Mouse (Mus musculus) CH12.LX (cell line): ENCODE results near the gene Susd3. TPM values are rescaled to one million over a fixed set of nuclear protein-coding genes. Genes with fewer than 3 reads are reported as not detected.

Experiments used
- DNase-seq: peaks from one replicate; pipeline ENCODE4 v3.0.0-alpha.2; 2013; ENCODE audit errors: extremely low read depth
- H3K27ac ChIP-seq: 2 replicates; pipeline ENCODE4 v1.5.1; 2012; ENCODE audit warnings: low read depth, mild to moderate bottlenecking, control low read depth, moderate library complexity; ENCODE audit not compliant: insufficient read depth
- H3K27me3 ChIP-seq: replicated peaks from 2 replicates; pipeline ENCODE3; 2012; ENCODE audit warnings: inconsistent platforms
- H3K36me3 ChIP-seq, 2 experiments: replicated peaks in 1 of 2; 2 replicates each; pipeline versions ENCODE3 to v1.6.1; 2012; ENCODE audit warnings: inconsistent platforms in 1 of 2, low read length in 1 of 2, mild to moderate bottlenecking in 1 of 2, mixed read lengths in 1 of 2, moderate library complexity in 1 of 2; ENCODE audit not compliant: control insufficient read depth in 1 of 2, insufficient read depth in 1 of 2
- H3K4me1 ChIP-seq, 2 experiments: 2 replicates each; pipeline ENCODE4 v1.6.1; 2012; ENCODE audit warnings: inconsistent platforms in 1 of 2, moderate library complexity in 1 of 2; ENCODE audit not compliant: insufficient read depth in 2 of 2, control insufficient read depth in 1 of 2
- H3K4me2 ChIP-seq: 2 replicates; pipeline ENCODE4 v1.6.1; 2012; ENCODE audit warnings: low read depth, mild to moderate bottlenecking, control low read depth; ENCODE audit not compliant: poor library complexity, insufficient read depth, severe bottlenecking
- H3K4me3 ChIP-seq, 3 experiments: fragments of 150-350 bp in 1 of 3; sonication (generic) in 1 of 3; replicated peaks in 1 of 3; 2 replicates each; pipeline versions ENCODE3 to v1.5.1; 2011 to 2012; ENCODE audit warnings: low read depth in 2 of 3, low read length in 2 of 3, mild to moderate bottlenecking in 2 of 3, moderate library complexity in 2 of 3, control low read depth in 1 of 3, improper control_type of control experiment in 1 of 3, inconsistent platforms in 1 of 3, mixed read lengths in 1 of 3; ENCODE audit not compliant: poor library complexity in 1 of 3
- H3K79me2 ChIP-seq: replicated peaks from 2 replicates; pipeline ENCODE4 v1.6.1; 2012; ENCODE audit warnings: mild to moderate bottlenecking, moderate library complexity; ENCODE audit not compliant: control insufficient read depth, poor library complexity, insufficient read depth, severe bottlenecking; ENCODE audit errors: extremely low read depth
- H3K9ac ChIP-seq: 2 replicates; pipeline ENCODE4 v1.6.1; 2012; ENCODE audit warnings: low read depth, mild to moderate bottlenecking, control low read depth, moderate library complexity; ENCODE audit not compliant: insufficient read depth
- H3K9me3 ChIP-seq: replicated peaks from 2 replicates; pipeline ENCODE3; 2012; ENCODE audit warnings: low read length, inconsistent platforms, mixed read lengths
- BHLHE40 ChIP-seq: IDR thresholded peaks from 2 replicates; pipeline ENCODE4 v1.6.1; 2011; ENCODE audit warnings: mild to moderate bottlenecking, low read depth, low read length, improper control_type of control experiment
- CTCF ChIP-seq, 2 experiments: IDR thresholded peaks in 1 of 2; conservative IDR thresholded peaks in 1 of 2; 2 replicates each; pipeline ENCODE4 v1.5.1; 2011 to 2012; ENCODE audit warnings: low read depth in 2 of 2, low read length in 2 of 2, improper control_type of control experiment in 1 of 2, inconsistent platforms in 1 of 2, mild to moderate bottlenecking in 1 of 2, moderate library complexity in 1 of 2
- E2F4 ChIP-seq: IDR thresholded peaks from 2 replicates; pipeline ENCODE4 v1.6.1; 2011; ENCODE audit warnings: low read depth, low read length, improper control_type of control experiment; ENCODE audit not compliant: insufficient replicate concordance
- ELF1 ChIP-seq: IDR thresholded peaks from 2 replicates; pipeline ENCODE4 v1.6.1; 2014; ENCODE audit warnings: low read depth, mild to moderate bottlenecking, inconsistent platforms, low read length, improper control_type of control experiment
- EP300 ChIP-seq: IDR thresholded peaks from 2 replicates; pipeline ENCODE4 v1.6.1; 2011; ENCODE audit warnings: low read length, improper control_type of control experiment
- HCFC1 ChIP-seq: IDR thresholded peaks from 2 replicates; pipeline ENCODE4 v1.6.1; 2012; ENCODE audit warnings: low read depth, mild to moderate bottlenecking, inconsistent platforms, low read length, improper control_type of control experiment
- JUN ChIP-seq: IDR thresholded peaks from 2 replicates; pipeline ENCODE4 v1.6.1; 2011; ENCODE audit warnings: low read depth, mild to moderate bottlenecking, low read length, improper control_type of control experiment, moderate library complexity; ENCODE audit not compliant: insufficient read depth
- JUND ChIP-seq: conservative IDR thresholded peaks from 2 replicates; pipeline ENCODE4 v1.6.1; 2011; ENCODE audit warnings: low read depth, low read length, improper control_type of control experiment
- KAT2A ChIP-seq: IDR thresholded peaks from 2 replicates; pipeline ENCODE4 v1.6.1; 2012; ENCODE audit warnings: low read length, improper control_type of control experiment, inconsistent platforms; ENCODE audit not compliant: insufficient replicate concordance
- MAX ChIP-seq: IDR thresholded peaks from 2 replicates; pipeline ENCODE4 v1.6.1; 2011; ENCODE audit warnings: low read length, improper control_type of control experiment
- MAZ ChIP-seq: IDR thresholded peaks from 2 replicates; pipeline ENCODE4 v1.6.1; 2012; ENCODE audit warnings: low read depth, mild to moderate bottlenecking, inconsistent platforms, low read length, improper control_type of control experiment, moderate library complexity
- MXI1 ChIP-seq: IDR thresholded peaks from 2 replicates; pipeline ENCODE4 v1.6.1; 2011; ENCODE audit warnings: mild to moderate bottlenecking, low read depth, low read length, improper control_type of control experiment
- MYC ChIP-seq: IDR thresholded peaks from 2 replicates; pipeline ENCODE4 v1.6.1; 2011; ENCODE audit warnings: low read depth, mild to moderate bottlenecking, improper control_type of control experiment, low read length
- NELFE ChIP-seq: IDR thresholded peaks from 2 replicates; pipeline ENCODE4 v1.6.1; 2011; ENCODE audit warnings: low read depth, low read length, improper control_type of control experiment
- PAX5 ChIP-seq: IDR thresholded peaks from 2 replicates; pipeline ENCODE4 v1.6.1; 2012; ENCODE audit warnings: low read length, inconsistent platforms, mixed read lengths
- POLR2A ChIP-seq: IDR thresholded peaks from 2 replicates; pipeline ENCODE4 v1.6.1; 2011; ENCODE audit warnings: low read depth, mild to moderate bottlenecking, improper control_type of control experiment, low read length
- POLR2AphosphoS2 ChIP-seq: IDR thresholded peaks from 2 replicates; pipeline ENCODE4 v1.6.1; 2011; ENCODE audit warnings: low read depth, low read length, improper control_type of control experiment
- SIN3A ChIP-seq: IDR thresholded peaks from 2 replicates; pipeline ENCODE4 v1.6.1; 2012; ENCODE audit warnings: low read length, improper control_type of control experiment, inconsistent platforms
- SMC3 ChIP-seq: IDR thresholded peaks from 2 replicates; pipeline ENCODE4 v1.6.1; 2011; ENCODE audit warnings: low read depth, low read length, improper control_type of control experiment
- TBP ChIP-seq: conservative IDR thresholded peaks from 2 replicates; pipeline ENCODE4 v1.6.1; 2011; ENCODE audit warnings: low read depth, low read length, improper control_type of control experiment
- TCF12 ChIP-seq: IDR thresholded peaks from 2 replicates; pipeline ENCODE4 v1.6.1; 2014; ENCODE audit warnings: low read depth, mild to moderate bottlenecking, inconsistent platforms, low read length, improper control_type of control experiment
- USF1 ChIP-seq: IDR thresholded peaks from 2 replicates; pipeline ENCODE4 v1.6.1; 2014; ENCODE audit warnings: low read depth, mild to moderate bottlenecking, inconsistent platforms, low read length, improper control_type of control experiment
- ZC3H11A ChIP-seq: IDR thresholded peaks from 2 replicates; pipeline ENCODE4 v1.6.1; 2012; ENCODE audit warnings: low read depth, mild to moderate bottlenecking, inconsistent platforms, low read length, improper control_type of control experiment
- ZMIZ1 ChIP-seq: IDR thresholded peaks from 2 replicates; pipeline ENCODE4 v1.6.1; 2012; ENCODE audit warnings: low read depth, mild to moderate bottlenecking, inconsistent platforms, low read length, improper control_type of control experiment
- dilution Hi-C: fragments of 300-500 bp; cut with MboI; formaldehyde crosslinking; loops from 2 replicates; pipeline ENCODE4 v1.14.3; 2020; ENCODE audit warnings: low sequenced_read_pairs; ENCODE audit not compliant: extremely low pct_unique_long_range_greater_than_20kb, extremely low pct_ligation_motif_present
- in situ Hi-C: fragments of 300-500 bp; cut with MboI; formaldehyde crosslinking; loops from 3 replicates; pipeline ENCODE4 v1.14.3; 2019; ENCODE audit warnings: low sequenced_read_pairs, low pct_ligation_motif_present, low pct_unique_long_range_greater_than_20kb, mixed read lengths
- polyA plus RNA-seq: library from polyadenylated mRNA; unstranded; fragments of >175 nt; gene quantifications from 2 replicates; pipeline ENCODE4 v1.2.1, GENCODE M21; 2012; ENCODE audit warnings: low read depth; ENCODE audit not compliant: insufficient read length
- total RNA-seq, 2 experiments: library from RNA; depleted of rRNA; stranded (reverse); fragments of 300-350 nt in 1 of 2; fragments of >200 nt in 1 of 2; gene quantifications; 2 replicates each; pipeline ENCODE4 v1.2.3; 2012 to 2014

Gene Susd3
- total and polyA plus RNA-seq, 3 experiments, result 6.0 to 19.0 (median 12.0) TPM

- Histone ChIP-seq H3K9me3 (no peaks in the 10 kb centered on the region), H3K4me2 (no peak overlapping the region), H3K4me3 (no peak overlapping the region), H3K27ac (no peak overlapping the region), H3K9ac (no peak overlapping the region), H3K4me1 (peaks cover 20 to 63% of the 10 kb centered on the region in 2 experiments), H3K27me3 (no peaks in the 10 kb centered on the region), H3K36me3 (peaks cover 2 to 33% of the 10 kb centered on the region in 2 experiments), H3K79me2 (no peaks in the 10 kb centered on the region)
- dilution Hi-C loops, result no loop called here
- TF ChIP-seq NELFE (no peak), TBP (no peak), ELF1 (no peak), PAX5 (no peak), CTCF (conservative IDR thresholded peaks at IDR 0.05 in 1 of 2, IDR thresholded peaks at IDR 0.05 in 1 of 2; ENCODE audit: low read depth in 2 of 2, low read length in 2 of 2) (no peak), HCFC1 (no peak), USF1 (no peak), JUN (no peak), ZMIZ1 (no peak), KAT2A (no peak), BHLHE40 (no peak)
- DNase-seq, result no peak
- in situ Hi-C loops, result loop anchor here (25.0 kb wide), 2 partner anchors 330 to 530 kb away; partner anchors contain the start of genes Barx1 and Phf2
These were observed 56.2 kb downstream of the Susd3 start for GRCm38 (mm10) chr13:49192156-49192855.

GRCm38 (mm10) chr13:49191673-49192035, 56.9 kb downstream of the Susd3 start:
- TF ChIP-seq MAZ, result no peak
- TF ChIP-seq JUND, result no peak
- no peak for TF ChIP-seq ZC3H11A
- TF ChIP-seq E2F4, result no peak
- no peak for TF ChIP-seq SMC3
- no peak for TF ChIP-seq BHLHE40
- TF ChIP-seq CTCF (conservative IDR thresholded peaks at IDR 0.05 in 1 of 2, IDR thresholded peaks at IDR 0.05 in 1 of 2; ENCODE audit: low read depth in 2 of 2, low read length in 2 of 2), result no peak
- TF ChIP-seq MXI1, result no peak
- no peak for TF ChIP-seq POLR2A
- TF ChIP-seq HCFC1, result no peak
- no peak for TF ChIP-seq SIN3A
- TF ChIP-seq TCF12, result no peak
- no peak for TF ChIP-seq MYC
- no peak for TF ChIP-seq POLR2AphosphoS2
- TF ChIP-seq KAT2A, result no peak
- TF ChIP-seq MAX, result no peak
- no peak for TF ChIP-seq EP300
- TF ChIP-seq PAX5, result no peak
- Histone ChIP-seq H3K4me3 (no peak overlapping the region), H3K27me3 (no peaks in the 10 kb centered on the region), H3K36me3 (peaks cover 2 to 28% of the 10 kb centered on the region in 2 experiments), H3K4me2 (no peak overlapping the region), H3K27ac (no peak overlapping the region), H3K9me3 (no peaks in the 10 kb centered on the region), H3K4me1 (peaks cover 25 to 62% of the 10 kb centered on the region in 2 experiments), H3K79me2 (no peaks in the 10 kb centered on the region), H3K9ac (no peak overlapping the region)
- in situ Hi-C loops (loop anchor here (25.0 kb wide), 2 partner anchors 329 to 529 kb away; partner anchors contain the start of genes Barx1 and Phf2), dilution Hi-C loops (no loop called here)
- DNase-seq, result no peak
